Mouse (Mus musculus): ENCODE data around the gene Ces1h.
"Not testable (repeated sequence)": the region's sequence is repeated elsewhere in the genome, so short reads cannot be mapped to it uniquely, and the experiment has no call there.

The Ces1h gene

DNA sequence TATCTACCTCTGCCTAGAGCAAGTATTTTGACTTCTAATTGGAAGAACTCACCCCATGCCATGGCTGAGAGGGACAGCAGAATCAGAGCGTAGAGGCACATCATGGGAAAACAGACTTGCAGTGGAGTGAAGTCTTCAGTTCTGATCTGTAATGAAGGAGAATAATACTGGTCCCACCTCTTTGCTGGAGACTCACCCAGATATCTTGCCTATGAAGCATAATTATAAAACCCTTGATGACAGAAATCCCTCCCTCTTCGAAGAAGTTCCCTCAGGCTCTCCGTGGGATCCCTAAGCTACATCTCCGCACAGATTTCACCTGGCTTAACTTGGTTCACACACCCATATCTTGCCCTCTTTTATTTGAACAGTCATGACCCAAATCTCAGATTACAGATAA is at the start of gene Ces1h:
TSS of gene Ces1h (minus strand) at position 101 of the 400 bp plus-strand sequence.
- no peak for ATAC-seq (ENCODE audit: low TSS enrichment)

DNA sequence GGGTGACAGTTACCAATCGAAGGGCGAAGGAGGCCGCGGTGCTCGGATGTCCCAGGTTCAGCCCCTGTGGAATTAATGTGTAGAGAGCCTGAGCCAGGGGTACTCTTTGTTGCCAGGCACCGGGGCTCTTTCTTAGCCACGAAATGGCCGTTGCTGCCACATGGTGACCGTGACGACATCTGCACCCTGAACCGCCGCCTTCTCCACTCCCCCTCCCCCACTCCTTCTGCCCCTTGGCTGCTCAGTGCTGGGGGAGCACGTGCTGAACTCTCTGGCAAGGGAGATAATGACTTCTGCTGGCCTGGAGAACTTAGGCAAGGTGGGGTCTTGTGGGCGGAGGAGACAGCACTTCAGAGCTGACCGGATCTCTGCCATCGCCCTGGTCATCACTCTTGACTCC is 47.7 kb upstream of the Ces1h start:
- no peak for ATAC-seq (ENCODE audit: low TSS enrichment)

- no peak for ATAC-seq (ENCODE audit: low TSS enrichment)
Observed at GRCm38 (mm10) chr8:93415387-93415786, 35.9 kb upstream of the Ces1h start.

GRCm38 (mm10) chr8:93408830-93409229 is 29.3 kb upstream of the Ces1h start:
- no peak for ATAC-seq (ENCODE audit: low TSS enrichment)

DNA sequence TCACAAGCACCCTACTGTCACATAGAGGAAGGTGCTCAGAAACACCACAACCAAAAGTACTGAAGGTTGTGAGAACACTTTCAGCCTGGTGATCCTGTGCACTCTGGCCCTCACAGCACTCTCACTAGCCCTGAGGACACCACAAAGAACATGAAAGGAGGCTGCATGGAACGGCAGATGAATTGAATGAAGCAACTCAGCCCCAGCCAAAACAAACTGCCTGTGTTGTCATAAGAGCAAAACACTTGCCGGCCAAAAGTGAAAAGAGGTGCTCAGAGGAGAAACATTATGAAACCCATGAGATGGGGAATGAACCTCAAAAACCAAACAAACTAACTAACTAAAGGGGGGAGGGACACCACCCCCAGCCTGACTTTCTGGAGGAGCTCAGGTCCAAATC is 20.2 kb upstream of the Ces1h start:
- no peak for ATAC-seq (ENCODE audit: low TSS enrichment)

DNA sequence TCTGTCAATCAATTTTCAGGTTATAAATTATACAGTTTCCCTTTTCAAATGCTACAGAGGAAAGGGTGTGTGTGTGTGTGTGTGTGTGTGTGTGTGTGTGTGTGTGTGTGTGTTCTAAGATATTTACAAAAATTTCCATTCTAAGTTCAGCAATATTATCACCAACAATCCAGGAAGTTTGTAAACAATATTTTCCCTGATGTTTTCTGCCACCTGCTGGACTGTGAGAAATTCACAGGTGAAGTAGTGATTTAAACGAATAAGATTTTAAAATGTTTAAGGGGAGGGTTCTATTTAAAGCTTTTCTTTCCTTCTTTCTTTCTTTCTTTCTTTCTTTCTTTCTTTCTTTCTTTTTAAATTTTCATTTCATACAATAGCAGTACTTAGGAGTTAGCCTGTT is 18.5 kb upstream of the Ces1h start:
- ATAC-seq (ENCODE audit: low TSS enrichment) = no peak

DNA sequence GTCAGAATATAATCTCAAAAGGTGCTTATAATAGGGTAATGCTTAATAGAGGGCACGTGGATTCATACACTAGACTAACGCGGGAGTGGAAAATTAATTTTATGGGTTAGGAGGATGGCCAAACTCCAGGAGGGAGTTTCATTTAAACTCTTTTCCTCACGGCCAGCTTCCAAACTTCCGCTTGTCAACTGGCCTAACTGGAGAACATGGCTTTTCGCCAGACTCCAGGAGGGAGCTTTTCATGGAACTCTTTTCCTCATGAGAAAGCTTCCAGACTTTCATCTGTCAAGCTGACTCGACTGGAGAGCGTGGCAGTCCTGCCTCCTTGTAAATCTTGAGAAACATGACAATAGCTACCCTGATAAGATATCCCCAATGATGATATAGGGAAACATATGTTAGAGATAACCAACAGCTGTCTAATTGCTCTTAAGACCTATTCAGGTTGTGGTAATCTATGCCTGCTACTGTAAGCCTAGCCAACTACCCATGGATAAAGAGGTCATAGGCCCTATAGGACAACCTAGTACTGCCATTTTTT is 14.6 kb upstream of the Ces1h start:
- not testable (repeated sequence) for ATAC-seq (ENCODE audit: low TSS enrichment)

DNA sequence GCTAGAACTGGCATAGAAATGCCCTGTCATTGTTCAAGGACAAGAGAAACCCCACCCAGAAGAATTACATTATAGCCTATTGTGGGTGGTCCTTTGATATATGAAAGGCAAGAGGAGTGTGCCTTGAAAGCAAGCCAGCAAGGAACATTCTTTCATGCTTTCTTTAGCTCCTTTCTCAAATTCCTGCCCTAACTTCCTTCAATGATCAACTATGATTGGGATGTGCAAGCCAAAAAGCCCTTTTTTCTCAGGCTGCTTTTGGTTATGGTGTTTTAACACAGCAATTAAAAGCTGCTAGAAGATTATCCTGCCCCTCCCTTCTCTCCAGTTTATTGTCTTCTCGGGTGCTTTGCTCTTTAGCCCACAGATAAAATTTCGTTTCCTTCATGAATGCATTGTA is 10.0 kb downstream of the Ces1h start:
- no peak for ATAC-seq (ENCODE audit: low TSS enrichment)

- ATAC-seq (ENCODE audit: low TSS enrichment) = no peak
Observed at GRCm38 (mm10) chr8:93360113-93360512, 19.4 kb downstream of the Ces1h start.

DNA sequence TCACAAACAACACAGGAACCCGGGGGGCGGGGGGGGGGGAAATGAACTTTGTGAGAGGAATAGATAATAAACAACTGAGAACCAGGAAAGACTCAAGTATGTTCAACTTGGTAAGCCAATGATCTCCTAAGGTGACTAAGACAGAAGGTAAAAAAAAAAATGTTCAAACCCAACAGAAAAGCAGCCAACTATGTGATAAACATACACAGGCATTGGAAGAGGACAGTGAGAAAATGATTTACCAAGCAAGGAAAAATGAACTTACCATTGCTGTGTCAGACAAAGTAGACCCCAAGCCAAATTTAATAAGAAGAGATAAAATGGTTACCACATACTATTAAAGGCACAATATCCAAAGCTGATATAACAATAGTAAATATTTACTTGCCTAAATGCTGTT is 40.0 kb downstream of the Ces1h start:
- ATAC-seq (ENCODE audit: low TSS enrichment) = no peak

GRCm38 (mm10) chr8:93337207-93337606 is 42.3 kb downstream of the Ces1h start, which contains the start of gene Ces1g:
Gene Ces1g, minus strand, starts transcription at chr8:93337308.
- no peak for ATAC-seq (ENCODE audit: low TSS enrichment)

DNA sequence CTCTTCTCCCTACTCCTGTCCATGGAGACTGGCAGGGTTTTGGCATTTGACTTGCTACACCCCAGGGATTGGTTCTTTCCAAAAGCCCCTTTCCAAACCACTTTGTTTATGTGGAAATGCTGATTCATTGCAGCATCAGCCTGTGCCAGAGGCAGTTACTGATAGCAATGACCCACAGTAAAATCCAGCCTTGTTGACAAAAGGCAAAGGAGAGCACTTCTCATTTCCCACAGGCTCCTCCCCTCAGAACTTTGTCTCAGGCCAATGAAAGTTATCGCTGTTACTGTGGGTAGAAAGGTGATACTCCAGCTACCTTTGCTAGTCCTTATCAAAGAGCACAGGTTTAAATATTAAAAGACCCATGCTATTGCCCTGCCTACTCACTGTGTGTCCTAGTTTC is 46.8 kb downstream of the Ces1h start:
- ATAC-seq (ENCODE audit: low TSS enrichment) = no peak

- no peak for ATAC-seq (ENCODE audit: low TSS enrichment)
Observed at GRCm38 (mm10) chr8:93331151-93331550, 48.4 kb downstream of the Ces1h start.

- ATAC-seq (ENCODE audit: low TSS enrichment) = no peak
Observed at GRCm38 (mm10) chr8:93325123-93325522, 54.4 kb downstream of the Ces1h start.

GRCm38 (mm10) chr8:93317031-93317430 is 62.5 kb downstream of the Ces1h start:
- ATAC-seq (ENCODE audit: low TSS enrichment) = no peak

GRCm38 (mm10) chr8:93315557-93315956 is 64.0 kb downstream of the Ces1h start:
- peak; percentile 84 for ATAC-seq (ENCODE audit: low TSS enrichment)

Measured in frontal cortex, adult (tissue).